Mouse (Mus musculus) kidney, embryonic 15.5 days (tissue): ENCODE results near the gene 4632433K11Rik. TPM values are rescaled to one million over a fixed set of nuclear protein-coding genes. Genes with fewer than 3 reads are reported as not detected.
"Not testable (repeated sequence)": the region's sequence is repeated elsewhere in the genome, so short reads cannot be mapped to it uniquely, and the experiment has no call there.

Source experiments
- ATAC-seq: fragments of 200-750 bp; cut with Nextera tagmentation; replicated peaks from 2 replicates; pipeline ENCODE4 v1.8.0; 2017; ENCODE audit warnings: moderate TSS enrichment; ENCODE audit not compliant: low FRiP score
- H3K27ac ChIP-seq: fragments of 300-500 bp; sonication (generic); 2 replicates; pipeline ENCODE4 v1.5.1; 2015; ENCODE audit warnings: mild to moderate bottlenecking, inconsistent platforms
- H3K27me3 ChIP-seq: fragments of 300-500 bp; sonication (generic); 2 replicates; pipeline ENCODE4 v1.6.1; 2015; ENCODE audit warnings: inconsistent platforms
- H3K36me3 ChIP-seq: fragments of 300-500 bp; sonication (generic); 2 replicates; pipeline ENCODE4 v1.6.1; 2015; ENCODE audit warnings: inconsistent platforms
- H3K4me1 ChIP-seq: fragments of 300-500 bp; sonication (generic); 2 replicates; pipeline ENCODE4 v1.6.1; 2015; ENCODE audit warnings: inconsistent platforms
- H3K4me2 ChIP-seq: fragments of 300-500 bp; sonication (generic); 2 replicates; pipeline ENCODE4 v1.6.1; 2015; ENCODE audit warnings: moderate library complexity, mild to moderate bottlenecking, inconsistent platforms
- H3K4me3 ChIP-seq: fragments of 300-500 bp; sonication (generic); replicated peaks from 2 replicates; pipeline ENCODE4 v1.5.1; 2015; ENCODE audit warnings: mild to moderate bottlenecking, inconsistent platforms
- H3K9ac ChIP-seq: fragments of 300-500 bp; sonication (generic); 2 replicates; pipeline ENCODE4 v1.6.1; 2015; ENCODE audit warnings: mild to moderate bottlenecking, inconsistent platforms
- H3K9me3 ChIP-seq: fragments of 300-500 bp; sonication (generic); replicated peaks from 2 replicates; pipeline ENCODE4 v1.6.1; 2016; ENCODE audit warnings: inconsistent platforms
- WGBS: fragments of 180-500 bp; shearing (Covaris S2); methylation state at CpG from one replicate; pipeline ENCODE4 v1.1.7; 2015; ENCODE audit warnings: mixed read lengths; 5-methylcytosine and 5-hydroxymethylcytosine counted together
- polyA plus RNA-seq: library from polyadenylated mRNA; unstranded; fragments of >200 nt; fragmentation: Nextera tagmentation; extraction: Ambion mirVana; gene quantifications from 2 replicates; pipeline ENCODE4 v1.2.1, GENCODE M21; 2015

4632433K11Rik gene
- polyA plus RNA-seq, 1 experiment from 2014 or later, result not detected

- Histone ChIP-seq H3K36me3 (peaks cover 63% of the 10 kb centered on the region), H3K4me2 (peak overlapping the region; percentile 64), H3K9me3 (no peaks in the 10 kb centered on the region), H3K9ac (no peak overlapping the region), H3K4me3 (peak overlapping the region; percentile 76), H3K27ac (no peak overlapping the region), H3K27me3 (no peaks in the 10 kb centered on the region), H3K4me1 (peaks cover 15% of the 10 kb centered on the region)
- ATAC-seq, result no peak
- WGBS, result 91% methylated on average over 27 of the region's 27 CpGs
These were observed 21.0 kb upstream of the 4632433K11Rik start for GRCm38 (mm10) chr7:5012681-5013513.

- Histone ChIP-seq H3K36me3 (peaks cover 51% of the 10 kb centered on the region), H3K4me1 (peaks cover 25% of the 10 kb centered on the region), H3K9me3 (no peaks in the 10 kb centered on the region), H3K27me3 (no peaks in the 10 kb centered on the region), H3K4me3 (peak within 1 kb of the TSS; percentile 76), H3K27ac (peak within 1 kb of the TSS; percentile 99), H3K4me2 (peak within 1 kb of the TSS; percentile 64), H3K9ac (peak within 1 kb of the TSS; percentile 88)
- peak; percentile 82 for ATAC-seq
- WGBS, result 0% methylated on average over 42 of the region's 42 CpGs
These were observed 19.4 kb upstream of the 4632433K11Rik start, which contains the start of the genes Zfp524 and Fiz1 for GRCm38 (mm10) chr7:5014251-5015117. Zfp524 (plus strand) TSS chr7:5014415. Fiz1 (minus strand) TSS chr7:5014697.

- H3K36me3 ChIP-seq, result peaks cover 42% of the 10 kb centered on the region
- H3K9me3 ChIP-seq, result no peaks in the 10 kb centered on the region
- peak within 1 kb of the TSS; percentile 64 for H3K4me2 ChIP-seq
- no peaks in the 10 kb centered on the region for H3K27me3 ChIP-seq
- ATAC-seq, result peak; percentile 82
- H3K9ac ChIP-seq, result peak within 1 kb of the TSS; percentile 88
- peaks cover 27% of the 10 kb centered on the region for H3K4me1 ChIP-seq
- peak within 1 kb of the TSS; percentile 99 for H3K27ac ChIP-seq
- under 1% methylated on average over 67 of the region's 76 CpGs for WGBS
- H3K4me3 ChIP-seq, result peak within 1 kb of the TSS; percentile 76
These were observed 18.6 kb upstream of the 4632433K11Rik start, which contains the start of gene Gm44973 for GRCm38 (mm10) chr7:5015118-5016001. Gm44973 (plus strand) TSS chr7:5015496.

GRCm38 (mm10) chr7:5016057-5016456 is 17.9 kb upstream of the 4632433K11Rik start:
- no peak for ATAC-seq
- WGBS, result 48% methylated on average over 3 of the region's 3 CpGs
- Histone ChIP-seq H3K4me3 (peak overlapping the region; percentile 76), H3K4me1 (peaks cover 30% of the 10 kb centered on the region), H3K36me3 (peaks cover 35% of the 10 kb centered on the region), H3K27me3 (no peaks in the 10 kb centered on the region), H3K9me3 (no peaks in the 10 kb centered on the region), H3K9ac (peak overlapping the region; percentile 64), H3K27ac (peak overlapping the region; percentile 99), H3K4me2 (peak overlapping the region; percentile 64)

- Histone ChIP-seq H3K9ac (no peak overlapping the region), H3K27me3 (no peaks in the 10 kb centered on the region), H3K9me3 (no peaks in the 10 kb centered on the region), H3K4me2 (no peak overlapping the region), H3K27ac (no peak overlapping the region), H3K4me1 (peaks cover 37% of the 10 kb centered on the region), H3K4me3 (no peak overlapping the region), H3K36me3 (peaks cover 30% of the 10 kb centered on the region)
- WGBS, result 94% methylated on average over 2 of the region's 2 CpGs
- ATAC-seq, result no peak
These were observed 17.0 kb upstream of the 4632433K11Rik start for GRCm38 (mm10) chr7:5016920-5017319.

- peaks cover 37% of the 10 kb centered on the region for H3K4me1 ChIP-seq
- H3K4me3 ChIP-seq, result no peak overlapping the region
- ATAC-seq, result no peak
- no peak overlapping the region for H3K4me2 ChIP-seq
- no peaks in the 10 kb centered on the region for H3K27me3 ChIP-seq
- H3K27ac ChIP-seq, result no peak overlapping the region
- H3K36me3 ChIP-seq, result peaks cover 30% of the 10 kb centered on the region
- no peak overlapping the region for H3K9ac ChIP-seq
- 90% methylated on average over 16 of the region's 16 CpGs for WGBS
- no peaks in the 10 kb centered on the region for H3K9me3 ChIP-seq
These were observed 16.6 kb upstream of the 4632433K11Rik start for GRCm38 (mm10) chr7:5017352-5017751.

- no peaks in the 10 kb centered on the region for H3K27me3 ChIP-seq
- no peaks in the 10 kb centered on the region for H3K9me3 ChIP-seq
- WGBS, result 97% methylated on average over 21 of the region's 21 CpGs
- H3K4me3 ChIP-seq, result no peak overlapping the region
- H3K36me3 ChIP-seq, result peaks cover 30% of the 10 kb centered on the region
- H3K27ac ChIP-seq, result no peak overlapping the region
- no peak overlapping the region for H3K9ac ChIP-seq
- no peak overlapping the region for H3K4me2 ChIP-seq
- no peak for ATAC-seq
- peaks cover 37% of the 10 kb centered on the region for H3K4me1 ChIP-seq
These were observed 16.0 kb upstream of the 4632433K11Rik start for GRCm38 (mm10) chr7:5017931-5018330.

GRCm38 (mm10) chr7:5019576-5019975 is 14.3 kb upstream of the 4632433K11Rik start:
- not testable (repeated sequence) for H3K9me3 ChIP-seq, ATAC-seq, H3K27me3 ChIP-seq
- Histone ChIP-seq H3K27ac (peak overlapping the region; percentile 97), H3K4me3 (peak overlapping the region; percentile 66), H3K36me3 (peaks cover 44% of the 10 kb centered on the region), H3K9ac (peak overlapping the region; percentile 51), H3K4me2 (peak overlapping the region; percentile 67), H3K4me1 (peaks cover 30% of the 10 kb centered on the region)
- WGBS, result 28% methylated on average over 8 of the region's 8 CpGs

- under 1% methylated on average over 29 of the region's 49 CpGs for WGBS
These were observed 13.8 kb upstream of the 4632433K11Rik start, which contains the start of the genes Zfp865 and Ccdc106 for GRCm38 (mm10) chr7:5020000-5020681. Zfp865 (plus strand) TSS chr7:5020376. Ccdc106 (plus strand) TSS chr7:5020553.

GRCm38 (mm10) chr7:5020685-5021084 is 13.2 kb upstream of the 4632433K11Rik start:
- Histone ChIP-seq H3K9ac (peak overlapping the region; percentile 81), H3K4me2 (peak overlapping the region; percentile 67), H3K4me1 (peaks cover 30% of the 10 kb centered on the region), H3K27me3 (no peaks in the 10 kb centered on the region), H3K27ac (peak overlapping the region; percentile 97), H3K36me3 (peaks cover 55% of the 10 kb centered on the region), H3K9me3 (no peaks in the 10 kb centered on the region), H3K4me3 (peak overlapping the region; percentile 66)
- peak; percentile 7 for ATAC-seq
- WGBS, result 3% methylated on average over 15 of the region's 15 CpGs

More at GRCm38 (mm10) chr7:5020000-5020681, 13.8 kb upstream of the 4632433K11Rik start, which contains the start of the genes Zfp865 and Ccdc106:
- Histone ChIP-seq H3K36me3 (peaks cover 49% of the 10 kb centered on the region), H3K4me2 (peak within 1 kb of the TSS; percentile 67), H3K9me3 (no peaks in the 10 kb centered on the region), H3K27ac (peak within 1 kb of the TSS; percentile 97), H3K4me1 (peaks cover 30% of the 10 kb centered on the region), H3K9ac (peak within 1 kb of the TSS; percentile 81), H3K27me3 (no peaks in the 10 kb centered on the region), H3K4me3 (peak within 1 kb of the TSS; percentile 66)
- ATAC-seq, result peak; percentile 91
